Mouse (Mus musculus): Measurements from ENCODE around the gene Sema3f. TPM values are rescaled to one million over a fixed set of nuclear protein-coding genes. Genes with fewer than 3 reads are reported as not detected.

Gene Sema3f
- polyA plus RNA-seq, 1 experiment: 21.2 TPM

DNA sequence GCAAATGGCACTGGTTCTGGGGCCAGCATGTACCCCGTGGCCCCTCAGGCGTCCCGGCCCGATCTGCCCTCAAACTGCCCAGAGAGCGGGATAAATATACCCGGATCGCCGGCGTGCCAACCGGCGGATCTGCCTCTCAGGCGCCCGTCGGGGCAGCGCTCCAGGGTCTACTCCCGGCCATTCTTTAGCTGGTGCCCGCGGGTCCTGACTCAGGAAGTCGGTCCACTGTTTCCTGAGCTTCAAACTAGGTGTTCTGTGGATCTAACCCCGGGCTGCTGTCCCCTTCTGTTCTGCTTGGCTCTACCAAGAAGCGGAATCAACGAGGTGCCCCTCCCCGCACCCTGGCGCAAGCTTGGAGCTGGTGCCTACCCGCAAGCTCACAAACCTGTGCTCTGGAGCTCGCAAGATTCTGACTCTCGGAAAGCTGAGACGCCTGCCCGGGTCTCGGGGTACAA lies 43.5 kb downstream of the Sema3f start:
- DNase-seq (ENCODE audit: extremely low spot score in 1 of 2, low spot score in 1 of 2): no peak

DNA sequence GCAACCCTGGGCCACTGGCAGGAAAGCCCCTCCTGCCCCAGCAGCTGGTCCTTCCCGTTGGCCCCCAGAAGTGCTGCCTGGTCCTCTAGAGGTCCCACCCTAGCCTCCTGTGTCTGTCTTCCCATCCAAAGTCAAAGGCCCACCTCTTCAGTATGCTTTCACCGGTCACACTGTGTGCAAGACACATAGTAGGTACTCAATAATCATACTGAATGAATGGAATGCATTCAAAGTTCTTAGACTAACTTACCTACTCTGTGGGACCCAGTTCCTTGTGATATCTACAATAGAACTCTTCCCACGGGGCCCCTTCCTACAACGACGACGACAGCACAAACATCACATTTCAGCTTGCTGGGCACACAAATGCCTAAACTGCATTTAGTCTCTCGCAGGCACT lies 45.0 kb downstream of the Sema3f start:
- DNase-seq (ENCODE audit: extremely low spot score in 1 of 2, low spot score in 1 of 2): no peak

GRCm38 (mm10) chr9:107663525-107663924 lies 46.8 kb downstream of the Sema3f start:
- no peak for DNase-seq (ENCODE audit: extremely low spot score in 1 of 2, low spot score in 1 of 2)

GRCm38 (mm10) chr9:107662342-107662741 lies 47.9 kb downstream of the Sema3f start:
- DNase-seq (ENCODE audit: extremely low spot score in 1 of 2, low spot score in 1 of 2): no peak

GRCm38 (mm10) chr9:107660777-107661176 lies 49.5 kb downstream of the Sema3f start:
- no peak for DNase-seq (ENCODE audit: extremely low spot score in 1 of 2, low spot score in 1 of 2)

DNA sequence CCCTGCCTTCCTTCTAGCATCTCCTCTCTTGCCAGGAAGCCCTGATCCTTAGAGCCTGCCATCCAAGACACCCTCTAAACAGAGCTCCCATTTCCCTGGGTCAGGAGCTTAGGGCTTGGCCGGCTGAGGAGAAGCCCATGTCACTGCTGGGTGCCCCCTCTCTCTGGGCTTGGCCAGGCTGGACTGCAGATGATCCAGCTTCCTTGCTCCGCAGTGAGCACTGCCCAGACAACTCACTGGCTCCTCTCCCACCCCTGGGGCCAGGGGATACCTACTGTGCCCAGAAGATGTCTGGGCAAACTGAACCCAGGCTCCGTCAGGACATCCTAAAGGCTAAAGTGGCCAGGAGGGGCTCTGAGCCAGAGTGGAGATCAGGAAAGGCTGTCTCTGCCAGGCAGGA lies 50.3 kb downstream of the Sema3f start:
- no peak for DNase-seq (ENCODE audit: extremely low spot score in 1 of 2, low spot score in 1 of 2)

DNA sequence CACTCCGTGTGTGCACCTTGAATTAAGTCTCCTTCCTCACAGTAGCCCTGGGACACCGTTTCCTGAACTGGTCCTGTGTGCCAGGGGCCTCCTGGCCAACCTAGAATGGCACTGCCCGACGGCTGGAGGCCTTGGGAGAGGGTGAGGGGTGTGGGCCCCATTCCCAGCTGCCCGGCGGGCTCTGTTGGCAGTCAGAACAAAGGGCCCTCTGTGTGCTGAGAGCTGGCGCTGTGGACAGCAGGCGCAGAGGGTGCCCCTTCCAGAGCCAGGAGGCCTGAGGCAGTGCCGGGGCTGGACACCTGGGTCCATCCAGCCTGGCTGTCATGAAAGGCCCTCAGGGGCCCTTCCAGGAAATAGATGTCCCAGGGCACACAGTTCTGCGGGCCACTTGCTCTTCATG lies 50.7 kb downstream of the Sema3f start:
- peak; percentile 62 to 70 for DNase-seq (ENCODE audit: extremely low spot score in 1 of 2, low spot score in 1 of 2)

- no peak for DNase-seq (ENCODE audit: extremely low spot score in 1 of 2, low spot score in 1 of 2)
Measured at GRCm38 (mm10) chr9:107658096-107658495, 52.2 kb downstream of the Sema3f start.

DNA sequence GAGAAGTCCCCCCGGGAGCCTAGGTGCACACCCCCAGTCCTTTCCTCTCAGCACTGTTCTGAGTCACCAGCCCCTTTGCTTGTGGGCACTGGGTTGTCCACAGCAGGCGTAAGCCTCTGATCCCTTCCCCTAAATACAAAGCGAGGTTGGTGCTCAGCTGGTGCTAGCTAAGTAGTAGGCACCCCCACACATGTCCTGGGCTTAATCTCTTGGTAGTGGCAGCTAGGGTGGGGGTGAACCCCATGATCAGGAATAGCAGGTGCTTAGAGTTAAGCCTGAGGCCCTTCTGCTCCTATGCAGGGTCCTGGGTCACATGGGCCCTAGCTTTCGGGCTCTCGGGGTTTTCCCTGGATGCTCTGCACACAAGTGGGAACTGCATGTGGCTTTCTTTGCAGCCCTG lies 53.1 kb downstream of the Sema3f start:
- no peak for DNase-seq (ENCODE audit: extremely low spot score in 1 of 2, low spot score in 1 of 2)

GRCm38 (mm10) chr9:107654585-107654984 lies 55.7 kb downstream of the Sema3f start:
- no peak for DNase-seq (ENCODE audit: extremely low spot score in 1 of 2, low spot score in 1 of 2)

DNA sequence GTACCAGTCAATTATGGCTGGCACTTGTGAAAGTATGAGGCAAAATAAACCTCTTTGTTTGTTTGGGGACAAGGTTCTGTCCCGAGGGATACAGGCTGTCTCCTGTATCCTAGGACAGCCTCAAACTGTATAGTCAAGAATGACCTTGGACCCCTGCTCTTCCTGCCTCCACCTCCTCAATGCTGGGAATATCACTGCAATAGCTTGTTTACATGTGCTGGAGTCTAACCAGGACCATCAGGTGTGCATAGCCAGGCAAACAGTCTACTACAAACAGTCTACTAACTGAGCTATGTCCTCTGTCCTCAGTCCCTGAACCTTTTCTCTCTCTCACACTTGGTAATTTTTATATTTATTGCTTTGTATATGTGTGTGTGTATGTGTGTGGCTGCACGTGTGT lies 56.8 kb downstream of the Sema3f start:
- DNase-seq (ENCODE audit: extremely low spot score in 1 of 2, low spot score in 1 of 2): no peak

DNA sequence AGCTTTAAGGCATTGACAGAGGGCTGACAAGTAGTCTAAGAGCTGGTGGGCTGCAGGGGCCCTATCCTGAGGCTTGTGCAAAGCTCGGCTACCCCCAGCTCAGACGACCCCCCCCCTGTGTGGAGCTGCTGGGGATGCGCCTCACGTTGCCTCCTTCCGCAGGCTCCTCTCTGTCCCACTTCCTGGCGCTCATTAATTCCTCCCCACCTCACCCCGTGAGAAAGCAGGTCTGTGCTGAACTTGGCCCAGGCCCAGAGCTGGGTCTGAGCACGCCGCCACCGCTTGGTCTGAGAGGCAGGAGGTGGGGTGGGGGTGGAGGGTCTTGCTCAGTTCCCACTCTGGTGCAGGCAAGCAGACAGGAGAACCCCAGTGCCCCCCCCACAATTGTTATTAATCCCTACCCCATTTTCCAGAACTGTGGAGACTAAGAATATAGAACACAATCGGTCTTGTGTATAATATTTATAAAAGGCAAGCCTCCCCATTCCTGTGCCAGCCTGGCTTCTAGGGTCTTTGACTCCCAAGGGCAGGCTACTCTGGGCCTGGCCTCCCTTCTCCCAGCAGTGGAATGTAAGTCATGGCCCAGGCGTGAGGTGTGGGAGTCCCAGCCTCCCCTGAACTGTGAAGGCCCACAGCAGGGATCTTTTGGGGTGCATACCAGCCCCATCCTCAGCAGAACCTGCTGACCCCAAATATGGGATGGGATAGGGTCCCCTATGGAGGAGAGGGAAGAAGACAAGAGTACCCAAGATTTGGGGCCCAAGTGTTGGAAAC lies 59.4 kb downstream of the Sema3f start:
- no peak for DNase-seq (ENCODE audit: extremely low spot score in 1 of 2, low spot score in 1 of 2)

DNA sequence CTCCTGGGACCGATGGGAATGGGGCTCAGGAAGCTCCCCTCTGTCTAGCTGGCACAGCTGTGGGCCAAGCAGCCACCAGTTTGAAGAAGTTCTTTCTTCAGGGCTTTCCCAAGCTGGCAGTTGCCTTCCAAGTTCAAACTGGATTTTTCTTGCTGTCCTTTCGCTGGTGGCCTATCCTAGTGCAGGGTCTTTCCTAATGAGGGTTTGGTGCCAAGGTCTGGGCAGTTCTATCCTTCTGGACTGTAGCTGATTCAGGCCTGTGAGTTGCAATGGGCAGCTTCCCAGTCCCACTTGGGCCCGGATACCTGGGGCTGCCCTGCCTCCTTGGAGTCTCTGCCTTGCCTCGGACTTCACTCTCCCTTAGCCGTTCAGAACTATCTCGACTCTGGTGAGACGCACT lies 60.0 kb downstream of the Sema3f start:
- DNase-seq (ENCODE audit: extremely low spot score in 1 of 2, low spot score in 1 of 2): no peak

DNA sequence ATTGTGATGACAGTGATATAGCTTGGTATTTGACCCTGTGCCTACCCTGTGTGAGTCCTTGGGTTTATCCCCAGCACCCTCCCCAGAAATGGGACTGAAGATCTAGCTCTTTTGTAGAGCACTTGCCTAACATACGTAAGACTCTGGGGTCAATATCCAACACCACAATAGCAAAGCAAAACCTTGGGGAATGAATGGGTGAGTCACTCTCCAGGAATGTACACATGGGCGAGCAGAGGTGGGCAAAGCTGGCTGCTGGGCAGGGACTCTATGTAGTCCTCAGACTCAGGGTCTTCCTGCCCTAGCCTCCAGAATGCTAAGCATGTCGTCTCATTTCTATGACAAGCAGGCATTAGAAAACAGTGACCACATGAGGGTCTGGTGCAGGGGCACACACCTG lies 61.5 kb downstream of the Sema3f start:
- DNase-seq (ENCODE audit: extremely low spot score in 1 of 2, low spot score in 1 of 2): no peak

DNA sequence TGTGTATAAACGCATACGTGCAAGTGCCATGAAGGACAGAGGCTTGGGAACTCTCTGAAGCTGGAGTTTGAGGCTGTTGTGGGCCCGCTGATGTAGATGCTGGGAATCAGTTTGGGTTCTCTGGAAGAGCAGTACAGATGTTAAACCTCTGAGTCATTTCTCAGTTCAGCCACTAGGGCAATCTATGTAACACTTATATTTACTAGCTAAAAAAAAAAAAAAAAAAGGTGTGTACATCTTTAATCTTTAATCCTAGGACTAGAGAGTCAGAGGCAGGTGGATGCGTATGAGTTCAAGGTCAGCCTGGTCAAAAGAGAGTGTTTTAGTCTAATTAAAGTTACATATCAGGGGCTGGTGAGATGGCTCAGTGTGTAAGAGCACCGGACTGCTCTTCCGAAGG lies 63.3 kb downstream of the Sema3f start:
- DNase-seq (ENCODE audit: extremely low spot score in 1 of 2, low spot score in 1 of 2): no peak

GRCm38 (mm10) chr9:107645577-107645976 lies 64.7 kb downstream of the Sema3f start:
- DNase-seq (ENCODE audit: extremely low spot score in 1 of 2, low spot score in 1 of 2): peak in 1 of 2 experiments; percentile 89

DNA sequence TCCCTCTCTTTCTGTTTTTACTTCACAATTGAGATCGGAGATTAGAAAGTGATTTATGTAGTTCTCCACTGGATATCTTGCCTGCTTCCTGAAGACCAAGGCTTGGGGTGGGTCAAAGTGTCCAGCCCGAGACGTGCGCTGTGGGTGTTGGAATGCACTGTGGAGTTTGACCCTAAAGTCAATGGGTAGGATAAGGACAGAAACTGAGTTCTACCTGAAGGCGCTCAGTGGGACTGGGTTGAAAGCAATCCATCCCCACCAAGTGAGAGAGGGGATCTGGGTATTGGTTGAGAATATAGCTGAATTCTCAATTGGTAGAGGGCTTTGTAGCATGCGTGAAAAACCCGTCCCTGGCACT lies 65.1 kb downstream of the Sema3f start:
- no peak for DNase-seq (ENCODE audit: extremely low spot score in 1 of 2, low spot score in 1 of 2)

GRCm38 (mm10) chr9:107644495-107645152 lies 65.7 kb downstream of the Sema3f start:
- peak; percentile 72 to 96 for DNase-seq (ENCODE audit: extremely low spot score in 1 of 2, low spot score in 1 of 2)

- no peak for DNase-seq (ENCODE audit: extremely low spot score in 1 of 2, low spot score in 1 of 2)
Measured at GRCm38 (mm10) chr9:107643544-107644214, 66.6 kb downstream of the Sema3f start.

GRCm38 (mm10) chr9:107641666-107642065 lies 68.6 kb downstream of the Sema3f start:
- no peak for DNase-seq (ENCODE audit: extremely low spot score in 1 of 2, low spot score in 1 of 2)

GRCm38 (mm10) chr9:107640257-107640772 lies 70.0 kb downstream of the Sema3f start:
- no peak for DNase-seq (ENCODE audit: extremely low spot score in 1 of 2, low spot score in 1 of 2)
